Comparison of ENCODE assay signal across 8 mouse cellular contexts in the genomic region with DNA sequence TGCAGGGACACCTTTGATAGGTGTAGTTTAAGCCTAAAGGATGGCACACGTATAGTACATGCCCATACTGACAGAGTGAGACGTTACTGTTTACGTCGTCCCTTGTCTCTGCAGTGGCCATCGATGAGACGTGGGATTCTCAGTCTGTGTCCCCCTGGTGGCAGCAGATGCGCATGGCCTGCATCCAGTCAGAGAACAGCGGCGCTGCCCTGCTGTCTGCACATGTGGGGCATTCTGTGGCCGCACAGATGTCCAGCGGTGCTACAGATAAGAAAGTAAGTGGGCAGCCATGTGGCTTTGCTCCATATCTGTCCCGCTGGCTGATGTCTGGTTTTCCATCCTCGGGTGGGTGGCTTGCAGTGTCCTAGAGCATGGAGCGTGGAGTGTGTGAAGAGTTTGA. TPM values are rescaled to one million over a fixed set of nuclear protein-coding genes. Genes with fewer than 3 reads are reported as not detected.
DNase-seq lines count a peak whose midpoint lies in the region; ATAC-seq and TF ChIP-seq lines count a peak whose summit lies in the region.

No protein-coding gene starts in this region.

- no peak overlapping the region for H3K4me3 ChIP-seq in kidney, postnatal 0 days (replicated peaks; ENCODE audit: low read depth, low read length)
- no peak overlapping the region for H3K4me3 ChIP-seq in ES-Bruce4 (ENCODE audit: low read depth, low read length)
- H3K4me3 ChIP-seq in midbrain, embryonic 11.5 days (ENCODE audit: low read depth, low read length), result no peak overlapping the region

- ATAC-seq in kidney, postnatal 0 days (replicated peaks; ENCODE audit: low FRiP score, low read depth), result no peak; the same call in 1 of the 2 replicates
- ATAC-seq in midbrain, embryonic 11.5 days (ENCODE audit: low FRiP score), result peak; percentile 22; the same call in 1 of the 2 replicates

- H3K36me3 ChIP-seq in kidney, postnatal 0 days (ENCODE audit: insufficient read depth, low read length), result peaks cover 50% of the 10 kb centered on the region
- H3K36me3 ChIP-seq in ES-Bruce4 (ENCODE audit: control insufficient read depth, insufficient read depth, low read length, poor library complexity, severe bottlenecking), result peaks cover 15% of the 10 kb centered on the region
- peaks cover 5% of the 10 kb centered on the region; the same call in 1 of the 2 replicates for H3K36me3 ChIP-seq in midbrain, embryonic 11.5 days (ENCODE audit: control insufficient read depth, insufficient read depth, low read length)

- peak; percentile 34 for DNase-seq in kidney, postnatal 0 days (ENCODE audit: low spot score)
- no peak for DNase-seq in kidney, adult 18-20 months
- peak; percentile 54 for DNase-seq in R1 (ENCODE audit: low read depth, low spot score)
- DNase-seq in heart, postnatal 4 days, result peak; percentile 60
- no peak for DNase-seq in midbrain, embryonic 11.5 days (ENCODE audit: low spot score, missing footprints)
- DNase-seq in yolk sac, embryonic 10.5 days (ENCODE audit: low spot score), result no peak
- DNase-seq in kidney, adult 9 months, result no peak

- H3K27ac ChIP-seq in kidney, postnatal 0 days, result no peak overlapping the region
- no peak overlapping the region for H3K27ac ChIP-seq in ES-Bruce4 (ENCODE audit: insufficient read depth, low read length)
- no peak overlapping the region for H3K27ac ChIP-seq in midbrain, embryonic 11.5 days (ENCODE audit: low read depth, low read length)

- no peaks in the 10 kb centered on the region for H3K4me1 ChIP-seq in kidney, postnatal 0 days (replicated peaks; ENCODE audit: insufficient read depth, low read length)
- no peaks in the 10 kb centered on the region for H3K4me1 ChIP-seq in ES-Bruce4 (ENCODE audit: control insufficient read depth, insufficient read depth, low read length)
- no peaks in the 10 kb centered on the region for H3K4me1 ChIP-seq in midbrain, embryonic 11.5 days (ENCODE audit: control insufficient read depth, insufficient read depth, low read length)

- no peak overlapping the region for H3K4me2 ChIP-seq in kidney, postnatal 0 days (ENCODE audit: low read length)
- H3K4me2 ChIP-seq in midbrain, embryonic 11.5 days, result no peak overlapping the region

- no peaks in the 10 kb centered on the region for H3K27me3 ChIP-seq in kidney, postnatal 0 days (ENCODE audit: insufficient read depth, low read length)
- no peaks in the 10 kb centered on the region for H3K27me3 ChIP-seq in ES-Bruce4 (ENCODE audit: control insufficient read depth, insufficient read depth, low read length, poor library complexity, severe bottlenecking)
- H3K27me3 ChIP-seq in midbrain, embryonic 11.5 days (ENCODE audit: control insufficient read depth, insufficient read depth, low read length), result no peaks in the 10 kb centered on the region

- H3K9me3 ChIP-seq in kidney, postnatal 0 days (replicated peaks; ENCODE audit: low read length), result no peaks in the 10 kb centered on the region
- H3K9me3 ChIP-seq in ES-Bruce4 (replicated peaks; ENCODE audit: control insufficient read depth, insufficient read depth, low read length, poor library complexity, severe bottlenecking), result no peaks in the 10 kb centered on the region
- H3K9me3 ChIP-seq in midbrain, embryonic 11.5 days (ENCODE audit: control insufficient read depth, low read length), result no peaks in the 10 kb centered on the region

- 53% methylated on average over 14 of the region's 14 CpGs for WGBS in kidney, postnatal 0 days
- WGBS in midbrain, embryonic 11.5 days, result 51% methylated on average over 14 of the region's 14 CpGs

- peak; percentile 67 for TF ChIP-seq CTCF in kidney, postnatal 0 days (IDR thresholded peaks at IDR 0.05; ENCODE audit: low read depth)
- peak; percentile 64 for TF ChIP-seq CTCF in ES-Bruce4 (IDR thresholded peaks at IDR 0.05; ENCODE audit: low read depth, low read length)

- no peak for TF ChIP-seq POLR2A in ES-Bruce4 (IDR thresholded peaks at IDR 0.05; ENCODE audit: insufficient read depth, low read length)

- no peak for TF ChIP-seq EP300 in ES-Bruce4 (IDR thresholded peaks at IDR 0.05; ENCODE audit: insufficient read depth, low read depth, low read length)

- no peak overlapping the region for H3K9ac ChIP-seq in kidney, postnatal 0 days (ENCODE audit: low read depth, low read length)
- H3K9ac ChIP-seq in ES-Bruce4 (ENCODE audit: low read depth, poor library complexity, severe bottlenecking), result no peak overlapping the region
- no peak overlapping the region for H3K9ac ChIP-seq in midbrain, embryonic 11.5 days (ENCODE audit: low read length)

RNA-seq across cellular contexts. Expression of a gene that starts 58.6 kb away (rescaled TPM):
- polyA plus RNA-seq in kidney, postnatal 0 days (2015; fragmentation: Nextera tagmentation; extraction: Ambion mirVana), result 15.0 and 16.7 TPM in 2 replicates
- 32.8 and 35.0 TPM in 2 replicates for polyA plus RNA-seq in ES-Bruce4 (2011; ENCODE audit: insufficient read depth, insufficient read length, low read depth, missing spikeins)
- total RNA-seq in heart, postnatal 4 days (2021), result 10 to 100 TPM; 25.4 to 29.1 TPM
- 21.0 and 22.3 TPM in 2 replicates for polyA plus RNA-seq in midbrain, embryonic 11.5 days (2014; fragmentation: Nextera tagmentation; extraction: Ambion mirVana)

Comparison
In these comparisons a context has a peak if more than half of its experiments do, and no peak if none do; other contexts are left out.
1. DNase-seq: peak in kidney, postnatal 0 days (single experiment), R1 (single experiment) and heart, postnatal 4 days (single experiment); none in kidney, adult 18-20 months (single experiment), midbrain, embryonic 11.5 days (single experiment), yolk sac, embryonic 10.5 days (single experiment) and kidney, adult 9 months (single experiment).